Mouse (Mus musculus): ENCODE data around the gene Arrb1. TPM values are rescaled to one million over a fixed set of nuclear protein-coding genes. Genes with fewer than 3 reads are reported as not detected.
A peak's percentile ranks its signal among the peaks of the same experiment; 100 is the strongest.

Arrb1 gene
- polyA plus RNA-seq, 1 experiment from 2014 or later: 3.0 TPM

- no peak for DNase-seq (ENCODE audit: low spot score)
- H3K9me3 ChIP-seq (replicated peaks; ENCODE audit: control insufficient read depth, low read length): no peaks in the 10 kb centered on the region
- 79% methylated on average over 11 of the region's 11 CpGs for WGBS
- H3K9ac ChIP-seq (replicated peaks; ENCODE audit: low read length): no peak overlapping the region
- no peaks in the 10 kb centered on the region for H3K4me1 ChIP-seq (ENCODE audit: control insufficient read depth, insufficient read depth, low read length)
- H3K36me3 ChIP-seq (replicated peaks; ENCODE audit: control insufficient read depth, insufficient read depth, low read depth, low read length): no peaks in the 10 kb centered on the region
- no peak overlapping the region for H3K4me3 ChIP-seq (ENCODE audit: low read depth, low read length)
- no peak overlapping the region for H3K4me2 ChIP-seq (ENCODE audit: low read depth, low read length)
- ATAC-seq (replicated peaks; ENCODE audit: insufficient number of reproducible peaks, low FRiP score, low TSS enrichment, low read depth): no peak
- no peaks in the 10 kb centered on the region for H3K27me3 ChIP-seq (ENCODE audit: control insufficient read depth, insufficient read depth, low read length)
- no peak overlapping the region for H3K27ac ChIP-seq (replicated peaks; ENCODE audit: low read depth, low read length)
These were observed 119.0 kb downstream of the Arrb1 start for GRCm38 (mm10) chr7:99654244-99654643.

MicroRNAs encoded within 50 kb of the gene (microRNA counts, 519-probe panel; counts per million panel counts)
- 2,371 counts per million, percentile 20 among the panel's probes with 10 or more counts for microRNA mmu-miR-326

Small RNAs within 50 kb of the gene (microRNA-seq; reads per million reads assigned to microRNA genes)
- gene Mir326 (ENCODE audit: borderline number of aligned reads): 27.8 reads per million, percentile 25 among the genes with 10 or more reads in this experiment

Other genes starting within 250 kb of the Arrb1 start
- 373 and 399 TPM in 2 replicates for gene Serpinh1, start 182.2 kb upstream of the Arrb1 start, polyA plus RNA-seq (2014; fragmentation: Nextera tagmentation; extraction: Ambion mirVana)
- gene Gdpd5, start 154.1 kb upstream of the Arrb1 start, polyA plus RNA-seq (2014; fragmentation: Nextera tagmentation; extraction: Ambion mirVana): 10.2 and 13.2 TPM in 2 replicates
- gene Klhl35, start 69.5 kb upstream of the Arrb1 start, polyA plus RNA-seq (2014; fragmentation: Nextera tagmentation; extraction: Ambion mirVana): 1.8 and 3.5 TPM in 2 replicates
- gene Rps3, start 51.7 kb upstream of the Arrb1 start, polyA plus RNA-seq (2014; fragmentation: Nextera tagmentation; extraction: Ambion mirVana): 821 and 869 TPM in 2 replicates
- gene Tpbgl, start 91.6 kb downstream of the Arrb1 start, polyA plus RNA-seq (2014; fragmentation: Nextera tagmentation; extraction: Ambion mirVana): 0.49 and 0.74 TPM in 2 replicates
- 0.72 and 1.4 TPM in 2 replicates for gene Slco2b1, start 175.9 kb downstream of the Arrb1 start, polyA plus RNA-seq (2014; fragmentation: Nextera tagmentation; extraction: Ambion mirVana)
- not detected in 2 replicates for gene Olfr520, start 194.8 kb downstream of the Arrb1 start, polyA plus RNA-seq (2014; fragmentation: Nextera tagmentation; extraction: Ambion mirVana)
- gene Olfr521, start 228.0 kb downstream of the Arrb1 start, polyA plus RNA-seq (2014; fragmentation: Nextera tagmentation; extraction: Ambion mirVana): not detected in 2 replicates